Mouse (Mus musculus) spleen, adult 2 months (tissue): ENCODE measurements at regions not wholly inside any gene's neighbourhood (a gene's known extent, or its start where the extent isn't known, plus 50 kb on each side); places are given as distances from the start of the nearest gene placed in this dataset.

Experiments
- DNase-seq, 2 experiments: peaks; one replicate each; pipeline versions ENCODE4 v3.0.0 to v3.0.0-alpha.2; 2012 to 2021; ENCODE audit warnings: low spot score in 2 of 2, low read depth in 1 of 2
- H3K27ac ChIP-seq: fragments of 200-500 bp; 2 replicates; pipeline ENCODE4 v1.5.1; 2012; ENCODE audit warnings: low read length, inconsistent platforms; ENCODE audit not compliant: insufficient read depth
- H3K27me3 ChIP-seq: fragments of 200-500 bp; 2 replicates; pipeline ENCODE4 v1.6.1; 2012; ENCODE audit warnings: mild to moderate bottlenecking, moderate library complexity, low read length, inconsistent platforms; ENCODE audit not compliant: control insufficient read depth, insufficient read depth
- H3K36me3 ChIP-seq: fragments of 200-500 bp; 2 replicates; pipeline ENCODE4 v1.6.1; 2012; ENCODE audit warnings: mild to moderate bottlenecking, low read length, inconsistent platforms; ENCODE audit not compliant: control insufficient read depth, insufficient read depth
- H3K4me1 ChIP-seq: fragments of 200-500 bp; 2 replicates; pipeline ENCODE4 v1.6.1; 2011; ENCODE audit warnings: inconsistent platforms; ENCODE audit not compliant: control insufficient read depth, insufficient read depth, insufficient read length
- H3K4me3 ChIP-seq: fragments of 200-500 bp; 2 replicates; pipeline ENCODE4 v1.5.1; 2011; ENCODE audit warnings: mild to moderate bottlenecking, inconsistent platforms; ENCODE audit not compliant: insufficient read depth, insufficient read length; ENCODE audit errors: extremely low read depth
- CTCF ChIP-seq: fragments of 200-500 bp; IDR thresholded peaks from 2 replicates; pipeline ENCODE4 v1.5.1; 2011; ENCODE audit warnings: mild to moderate bottlenecking, inconsistent platforms; ENCODE audit not compliant: insufficient read depth, insufficient read length, insufficient replicate concordance; ENCODE audit errors: extremely low read depth
- POLR2A ChIP-seq: fragments of 200-500 bp; IDR thresholded peaks from 2 replicates; pipeline ENCODE4 v1.6.1; 2011; ENCODE audit warnings: low read depth, low read length, inconsistent platforms
- WGBS: fragments of 180-500 bp; shearing (Covaris S2); methylation state at CpG from one replicate; pipeline ENCODE4 v1.1.7; 2018; 5-methylcytosine and 5-hydroxymethylcytosine counted together

GRCm38 (mm10) chr2:73041475-73041874 is 55.0 kb upstream of the Gm11084 start:
- DNase-seq = no peak
- WGBS = 61% methylated on average over 5 of the region's 5 CpGs
- Histone ChIP-seq H3K4me3 (no peak overlapping the region), H3K4me1 (peaks cover 7% of the 10 kb centered on the region; the same call in 1 of the 2 replicates), H3K27me3 (no peaks in the 10 kb centered on the region), H3K36me3 (no peaks in the 10 kb centered on the region), H3K27ac (peak overlapping the region; percentile 8)
- TF ChIP-seq POLR2A (no peak), CTCF (no peak)

GRCm38 (mm10) chr2:73040031-73040430 is 53.5 kb upstream of the Gm11084 start:
- TF ChIP-seq CTCF = no peak
- TF ChIP-seq POLR2A = no peak
- Histone ChIP-seq H3K27ac (peak overlapping the region; percentile 18), H3K27me3 (no peaks in the 10 kb centered on the region), H3K4me3 (no peak overlapping the region), H3K36me3 (no peaks in the 10 kb centered on the region), H3K4me1 (peaks cover 7% of the 10 kb centered on the region; the same call in 1 of the 2 replicates)
- WGBS = 10% methylated on average over 3 of the region's 3 CpGs
- DNase-seq = no peak

GRCm38 (mm10) chr2:73039300-73039699 is 52.8 kb upstream of the Gm11084 start:
- no peak for DNase-seq
- TF ChIP-seq POLR2A (no peak), CTCF (no peak)
- Histone ChIP-seq H3K4me3 (no peak overlapping the region), H3K27me3 (no peaks in the 10 kb centered on the region), H3K4me1 (peaks cover 7% of the 10 kb centered on the region; the same call in 1 of the 2 replicates), H3K36me3 (no peaks in the 10 kb centered on the region), H3K27ac (no peak overlapping the region)
- 70% methylated on average over 2 of the region's 2 CpGs for WGBS

- 0 out of 2 replicates have a peak overlapping the region, but pooled peaks have one; percentile 3 for H3K27ac ChIP-seq
- TF ChIP-seq POLR2A = no peak
- no peak for TF ChIP-seq CTCF
- no peak for DNase-seq
- WGBS = 79% methylated on average over 16 of the region's 16 CpGs
- H3K4me3 ChIP-seq = no peak overlapping the region
- no peaks in the 10 kb centered on the region for H3K27me3 ChIP-seq
- no peaks in the 10 kb centered on the region for H3K36me3 ChIP-seq
- H3K4me1 ChIP-seq = peaks cover 7% of the 10 kb centered on the region; the same call in 1 of the 2 replicates
These were observed 51.8 kb upstream of the Gm11084 start for GRCm38 (mm10) chr2:73038290-73038732.

- Histone ChIP-seq H3K4me3 (no peak overlapping the region), H3K27me3 (no peaks in the 10 kb centered on the region), H3K27ac (no peak overlapping the region), H3K36me3 (no peaks in the 10 kb centered on the region), H3K4me1 (peaks cover 8% of the 10 kb centered on the region; the same call in 1 of the 2 replicates)
- 82% methylated on average over 13 of the region's 13 CpGs for WGBS
- DNase-seq = no peak
- TF ChIP-seq POLR2A = no peak
- no peak for TF ChIP-seq CTCF
These were observed 50.9 kb upstream of the Gm11084 start for GRCm38 (mm10) chr2:73037266-73038046.
